In the genomic region with DNA sequence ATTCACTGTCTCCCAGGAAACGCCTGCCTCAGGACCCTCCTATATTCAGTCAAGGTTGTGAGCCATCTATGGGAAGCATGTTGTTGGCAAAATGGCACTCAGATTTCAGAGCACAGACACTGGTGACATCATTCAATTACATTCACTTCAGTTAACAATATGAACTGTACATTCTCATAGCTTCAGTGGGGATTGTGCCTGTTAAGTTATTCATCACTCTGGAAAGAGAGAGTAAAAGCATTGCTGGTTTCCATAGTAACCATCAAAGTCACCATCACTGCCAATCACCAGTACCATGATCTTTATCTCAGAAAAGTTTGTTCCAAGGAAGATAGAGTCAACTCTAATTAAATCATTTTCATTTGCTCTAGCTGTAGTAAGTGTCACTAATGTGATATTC, we compare ENCODE assay signal across 28 mouse cellular contexts.
A peak's percentile ranks its signal among the peaks of the same experiment; 100 is the strongest.
DNase-seq lines count a peak whose midpoint lies in the region; ATAC-seq and TF ChIP-seq lines count a peak whose summit lies in the region.
"Had no signal": no experiment of that assay in that cellular context is flagged by ENCODE, and none has a peak within 500 bp of the region (broad histone marks: within the 10 kb centered on the region; RNA-seq: fewer than 3 reads in every experiment).

No protein-coding gene starts in this region.

- H3K9me3 ChIP-seq in forebrain, embryonic 14.5 days (replicated peaks; ENCODE audit: control insufficient read depth, low read length): no peaks in the 10 kb centered on the region
- H3K9me3 ChIP-seq in forebrain, embryonic 15.5 days: no peaks in the 10 kb centered on the region
- H3K9me3 ChIP-seq in forebrain, postnatal 0 days (ENCODE audit: low read length): no peaks in the 10 kb centered on the region
- H3K9me3 ChIP-seq: embryonic facial prominence, embryonic 10.5 days; embryonic facial prominence, embryonic 13.5 days; heart, embryonic 12.5 days; heart, embryonic 15.5 days; hindbrain, embryonic 10.5 days; hindbrain, embryonic 13.5 days; intestine, embryonic 15.5 days had no signal

- H3K27me3 ChIP-seq in forebrain, embryonic 14.5 days (replicated peaks; ENCODE audit: control insufficient read depth, insufficient read depth, low read length): no peaks in the 10 kb centered on the region
- no peaks in the 10 kb centered on the region for H3K27me3 ChIP-seq in forebrain, embryonic 15.5 days
- no peaks in the 10 kb centered on the region for H3K27me3 ChIP-seq in forebrain, postnatal 0 days (ENCODE audit: insufficient read depth, low read length)
- H3K27me3 ChIP-seq: embryonic facial prominence, embryonic 13.5 days; heart, embryonic 12.5 days; heart, embryonic 15.5 days; hindbrain, embryonic 13.5 days; intestine, embryonic 15.5 days had no signal

- WGBS in forebrain, embryonic 14.5 days: 77% methylated on average over 1 of the region's 1 CpGs
- 50% methylated on average over 1 of the region's 1 CpGs for WGBS in forebrain, embryonic 15.5 days
- WGBS in forebrain, postnatal 0 days: 41% methylated on average over 1 of the region's 1 CpGs

- no peak overlapping the region for H3K4me3 ChIP-seq in forebrain, embryonic 14.5 days (ENCODE audit: low read depth, low read length)
- no peak overlapping the region for H3K4me3 ChIP-seq in forebrain, embryonic 15.5 days
- no peak overlapping the region for H3K4me3 ChIP-seq in forebrain, postnatal 0 days (ENCODE audit: low read depth, low read length)
- H3K4me3 ChIP-seq: embryonic facial prominence, embryonic 10.5 days; embryonic facial prominence, embryonic 13.5 days; erythroblast, embryonic 14.5 days; gastrocnemius, adult 2 months; heart, embryonic 12.5 days; heart, embryonic 15.5 days; hindbrain, embryonic 10.5 days; hindbrain, embryonic 13.5 days; intestine, embryonic 15.5 days had no signal

- no peak for TF ChIP-seq CTCF in forebrain, postnatal 0 days (IDR thresholded peaks at IDR 0.05; ENCODE audit: low read depth)

- peak; percentile 30 for DNase-seq in forebrain, embryonic 14.5 days (ENCODE audit: low spot score)
- DNase-seq in retina, postnatal 1 day: peak; percentile 2
- DNase-seq in retina, embryonic 14.5 days (ENCODE audit: low spot score): no peak
- no peak for DNase-seq in forebrain, postnatal 0 days
- no peak for DNase-seq in kidney, adult 18-20 months
- DNase-seq: adrenal gland, adult 2 months; adrenal gland, postnatal 14 days; cerebellum, adult 11-12 months; cerebellum, adult 8-10 months; cerebellum, postnatal 10 days; cerebellum, postnatal 36 days; embryo, embryonic 11 days; gastrocnemius, adult 2 months; gastrocnemius, postnatal 14 days; heart, adult 18-20 months; heart, postnatal 10 days; heart, postnatal 36 days had no signal

- ATAC-seq in forebrain, embryonic 14.5 days: peak; percentile 37; the same call in 1 of the 2 replicates
- no peak for ATAC-seq in forebrain, embryonic 15.5 days (replicated peaks)
- peak; percentile 66; the same call in 1 of the 2 replicates for ATAC-seq in forebrain, postnatal 0 days
- ATAC-seq: CD4-positive, CD25-positive, alpha-beta regulatory T cell, adult 4 months; hindbrain, embryonic 16.5 days; intestine, embryonic 15.5 days had no signal

- no peak overlapping the region for H3K9ac ChIP-seq in forebrain, embryonic 14.5 days (ENCODE audit: low read length)
- H3K9ac ChIP-seq in forebrain, embryonic 15.5 days (replicated peaks): no peak overlapping the region
- no peak overlapping the region for H3K9ac ChIP-seq in forebrain, postnatal 0 days
- H3K9ac ChIP-seq: embryonic facial prominence, embryonic 13.5 days; heart, embryonic 12.5 days; heart, embryonic 15.5 days; hindbrain, embryonic 13.5 days; intestine, embryonic 15.5 days had no signal

- H3K27ac ChIP-seq in forebrain, embryonic 14.5 days (ENCODE audit: low read depth, low read length): no peak overlapping the region
- no peak overlapping the region for H3K27ac ChIP-seq in forebrain, embryonic 15.5 days (replicated peaks)
- no peak overlapping the region for H3K27ac ChIP-seq in forebrain, postnatal 0 days (ENCODE audit: low read depth, low read length)
- H3K27ac ChIP-seq: embryonic facial prominence, embryonic 10.5 days; embryonic facial prominence, embryonic 13.5 days; gastrocnemius, adult 2 months; heart, embryonic 15.5 days; hindbrain, embryonic 10.5 days; hindbrain, embryonic 13.5 days; intestine, embryonic 15.5 days had no signal

- H3K4me2 ChIP-seq in forebrain, embryonic 14.5 days (ENCODE audit: low read length): no peak overlapping the region
- no peak overlapping the region for H3K4me2 ChIP-seq in forebrain, embryonic 15.5 days (replicated peaks)
- H3K4me2 ChIP-seq in forebrain, postnatal 0 days (ENCODE audit: low read depth): no peak overlapping the region
- H3K4me2 ChIP-seq: embryonic facial prominence, embryonic 13.5 days; heart, embryonic 12.5 days; heart, embryonic 15.5 days; hindbrain, embryonic 13.5 days; intestine, embryonic 15.5 days had no signal

- H3K4me1 ChIP-seq in forebrain, embryonic 14.5 days (ENCODE audit: control insufficient read depth, insufficient read depth, low read length): no peaks in the 10 kb centered on the region
- H3K4me1 ChIP-seq in forebrain, embryonic 15.5 days: no peaks in the 10 kb centered on the region
- H3K4me1 ChIP-seq in forebrain, postnatal 0 days (ENCODE audit: insufficient read depth): no peaks in the 10 kb centered on the region
- H3K4me1 ChIP-seq: embryonic facial prominence, embryonic 10.5 days; embryonic facial prominence, embryonic 13.5 days; heart, embryonic 12.5 days; heart, embryonic 15.5 days; hindbrain, embryonic 10.5 days; hindbrain, embryonic 13.5 days; intestine, embryonic 15.5 days had no signal

- no peaks in the 10 kb centered on the region for H3K36me3 ChIP-seq in forebrain, embryonic 14.5 days (ENCODE audit: control insufficient read depth, insufficient read depth, low read length)
- H3K36me3 ChIP-seq in forebrain, embryonic 15.5 days: no peaks in the 10 kb centered on the region
- no peaks in the 10 kb centered on the region for H3K36me3 ChIP-seq in forebrain, postnatal 0 days (ENCODE audit: insufficient read depth)
- H3K36me3 ChIP-seq: embryonic facial prominence, embryonic 10.5 days; embryonic facial prominence, embryonic 13.5 days; heart, embryonic 12.5 days; heart, embryonic 15.5 days; hindbrain, embryonic 10.5 days; hindbrain, embryonic 13.5 days; intestine, embryonic 15.5 days had no signal

Comparison
In these comparisons a context has a peak if more than half of its experiments do, and no peak if none do; other contexts are left out.
1. DNase-seq: peak in forebrain, embryonic 14.5 days (single experiment) and retina, postnatal 1 day (single experiment); none in retina, embryonic 14.5 days (single experiment), forebrain, postnatal 0 days (single experiment) and kidney, adult 18-20 months (single experiment).